Mouse (Mus musculus) lung, embryonic 16.5 days (tissue): ENCODE data around the gene Midn. TPM values are rescaled to one million over a fixed set of nuclear protein-coding genes. Genes with fewer than 3 reads are reported as not detected.

Experiments
- ATAC-seq: fragments of 200-750 bp; cut with Nextera tagmentation; 2 replicates; pipeline ENCODE4 v1.8.0; 2017; ENCODE audit warnings: low read depth, mild to moderate bottlenecking, moderate library complexity
- H3K27ac ChIP-seq: fragments of 300-500 bp; sonication (generic); 2 replicates; pipeline ENCODE4 v1.5.1; 2014; ENCODE audit warnings: mild to moderate bottlenecking, control low read depth, low read length
- H3K27me3 ChIP-seq: fragments of 300-500 bp; sonication (generic); 2 replicates; pipeline ENCODE4 v1.6.1; 2014; ENCODE audit warnings: low read depth, low read length, mixed read lengths; ENCODE audit not compliant: control insufficient read depth, insufficient read depth
- H3K36me3 ChIP-seq: fragments of 300-500 bp; sonication (generic); 2 replicates; pipeline ENCODE4 v1.6.1; 2014; ENCODE audit warnings: low read length; ENCODE audit not compliant: control insufficient read depth, insufficient read depth
- H3K4me1 ChIP-seq: fragments of 300-500 bp; sonication (generic); replicated peaks from 2 replicates; pipeline ENCODE4 v1.6.1; 2014; ENCODE audit warnings: low read length, mixed read lengths; ENCODE audit not compliant: control insufficient read depth, insufficient read depth
- H3K4me2 ChIP-seq: fragments of 300-500 bp; sonication (generic); 2 replicates; pipeline ENCODE4 v1.6.1; 2014; ENCODE audit warnings: low read depth, low read length, control low read depth
- H3K4me3 ChIP-seq: fragments of 300-500 bp; sonication (generic); 2 replicates; pipeline ENCODE4 v1.5.1; 2014; ENCODE audit warnings: mild to moderate bottlenecking, low read length, control low read depth
- H3K9ac ChIP-seq: fragments of 300-500 bp; sonication (generic); 2 replicates; pipeline ENCODE4 v1.6.1; 2014; ENCODE audit warnings: low read length, control low read depth
- H3K9me3 ChIP-seq: fragments of 300-500 bp; sonication (generic); 2 replicates; pipeline ENCODE4 v1.6.1; 2016; ENCODE audit warnings: low read length; ENCODE audit not compliant: control insufficient read depth
- WGBS: fragments of 180-500 bp; shearing (Covaris S2); extraction: QIAGEN DNeasy Blood & Tissue Kit; methylation state at CpG from one replicate; pipeline ENCODE4 v1.1.7; 2014; 5-methylcytosine and 5-hydroxymethylcytosine counted together
- polyA plus RNA-seq: library from polyadenylated mRNA; unstranded; fragments of >200 nt; fragmentation: Nextera tagmentation; extraction: Ambion mirVana; gene quantifications from 2 replicates; pipeline ENCODE4 v1.2.1, GENCODE M21; 2015

The Midn gene
- polyA plus RNA-seq, 1 experiment from 2014 or later: 11.8 TPM

GRCm38 (mm10) chr10:80140666-80141035, 7.4 kb upstream of the Midn start, which contains the start of gene Cbarp:
Cbarp (minus strand) TSS chr10:80140835.
- peak within 1 kb of the TSS; percentile 83 for H3K4me3 ChIP-seq
- H3K9me3 ChIP-seq: no peaks in the 10 kb centered on the region
- H3K4me1 ChIP-seq: peaks cover 36% of the 10 kb centered on the region
- H3K27me3 ChIP-seq: peaks cover 30% of the 10 kb centered on the region
- peak within 1 kb of the TSS; percentile 78 for H3K27ac ChIP-seq
- peak within 1 kb of the TSS; percentile 96 for H3K4me2 ChIP-seq
- no peak for ATAC-seq
- H3K36me3 ChIP-seq: peaks cover 16% of the 10 kb centered on the region
- WGBS: 61% methylated on average over 10 of the region's 10 CpGs
- peak within 1 kb of the TSS; percentile 58 for H3K9ac ChIP-seq

GRCm38 (mm10) chr10:80141243-80141642, 6.8 kb upstream of the Midn start:
- H3K27me3 ChIP-seq: peaks cover 25% of the 10 kb centered on the region
- H3K9me3 ChIP-seq: no peaks in the 10 kb centered on the region
- peak overlapping the region; percentile 58 for H3K9ac ChIP-seq
- peak overlapping the region; percentile 96 for H3K4me2 ChIP-seq
- peak; percentile 71 for ATAC-seq
- peaks cover 18% of the 10 kb centered on the region for H3K36me3 ChIP-seq
- H3K27ac ChIP-seq: peak overlapping the region; percentile 78
- WGBS: 0% methylated on average over 29 of the region's 29 CpGs
- H3K4me3 ChIP-seq: peak overlapping the region; percentile 83
- H3K4me1 ChIP-seq: peaks cover 41% of the 10 kb centered on the region

GRCm38 (mm10) chr10:80141786-80142529, 6.1 kb upstream of the Midn start:
- Histone ChIP-seq H3K4me1 (peaks cover 44% of the 10 kb centered on the region), H3K4me2 (peak overlapping the region; percentile 96), H3K36me3 (peaks cover 18% of the 10 kb centered on the region), H3K27me3 (peaks cover 18% of the 10 kb centered on the region), H3K9me3 (no peaks in the 10 kb centered on the region), H3K4me3 (peak overlapping the region; percentile 83), H3K27ac (peak overlapping the region; percentile 86), H3K9ac (peak overlapping the region; percentile 93)
- under 1% methylated on average over 43 of the region's 43 CpGs for WGBS
- ATAC-seq: peak; percentile 87

GRCm38 (mm10) chr10:80142530-80142925, 5.5 kb upstream of the Midn start:
- ATAC-seq: no peak
- Histone ChIP-seq H3K9ac (peak overlapping the region; percentile 93), H3K36me3 (peaks cover 18% of the 10 kb centered on the region), H3K4me3 (peak overlapping the region; percentile 83), H3K4me1 (peaks cover 45% of the 10 kb centered on the region), H3K4me2 (peak overlapping the region; percentile 96), H3K27me3 (peaks cover 13% of the 10 kb centered on the region; the same call in 1 of the 2 replicates), H3K27ac (peak overlapping the region; percentile 86), H3K9me3 (no peaks in the 10 kb centered on the region)
- whole genome bisulfite sequencing: under 1% methylated on average over 15 of the region's 15 CpGs

GRCm38 (mm10) chr10:80143664-80144063, 4.4 kb upstream of the Midn start:
- Histone ChIP-seq H3K27me3 (peaks cover 3% of the 10 kb centered on the region; the same call in 1 of the 2 replicates), H3K4me3 (no peak overlapping the region), H3K4me1 (peaks cover 37% of the 10 kb centered on the region), H3K36me3 (peaks cover 18% of the 10 kb centered on the region), H3K27ac (no peak overlapping the region), H3K9me3 (no peaks in the 10 kb centered on the region), H3K9ac (no peak overlapping the region), H3K4me2 (no peak overlapping the region)
- no peak for ATAC-seq
- 91% methylated on average over 7 of the region's 7 CpGs for WGBS

- ATAC-seq: no peak
- peaks cover 36% of the 10 kb centered on the region for H3K4me1 ChIP-seq
- H3K36me3 ChIP-seq: peaks cover 18% of the 10 kb centered on the region
- peaks cover 2% of the 10 kb centered on the region; the same call in 1 of the 2 replicates for H3K27me3 ChIP-seq
- no peak overlapping the region for H3K27ac ChIP-seq
- no peak overlapping the region for H3K4me3 ChIP-seq
- no peak overlapping the region for H3K4me2 ChIP-seq
- H3K9me3 ChIP-seq: no peaks in the 10 kb centered on the region
- H3K9ac ChIP-seq: no peak overlapping the region
- 85% methylated on average over 12 of the region's 12 CpGs for WGBS
Observed at GRCm38 (mm10) chr10:80144159-80144558, 3.9 kb upstream of the Midn start.

- no peak for ATAC-seq
- Histone ChIP-seq H3K36me3 (peaks cover 18% of the 10 kb centered on the region), H3K9me3 (no peaks in the 10 kb centered on the region), H3K27me3 (no peaks in the 10 kb centered on the region), H3K9ac (no peak overlapping the region), H3K4me3 (no peak overlapping the region), H3K4me2 (no peak overlapping the region), H3K27ac (peak overlapping the region; percentile 77), H3K4me1 (peaks cover 33% of the 10 kb centered on the region)
- 71% methylated on average over 20 of the region's 20 CpGs for WGBS
Observed at GRCm38 (mm10) chr10:80144864-80145838, 2.9 kb upstream of the Midn start.

GRCm38 (mm10) chr10:80145896-80146295, 2.2 kb upstream of the Midn start:
- Histone ChIP-seq H3K27ac (peak overlapping the region; percentile 100), H3K4me2 (no peak overlapping the region), H3K4me3 (no peak overlapping the region), H3K27me3 (no peaks in the 10 kb centered on the region), H3K9me3 (no peaks in the 10 kb centered on the region), H3K36me3 (peaks cover 18% of the 10 kb centered on the region), H3K4me1 (peaks cover 32% of the 10 kb centered on the region), H3K9ac (0 out of 2 replicates have a peak overlapping the region, but pooled peaks have one; percentile 8)
- ATAC-seq: no peak
- WGBS: 75% methylated on average over 6 of the region's 6 CpGs

- Histone ChIP-seq H3K4me1 (peaks cover 30% of the 10 kb centered on the region), H3K36me3 (peaks cover 19% of the 10 kb centered on the region), H3K27me3 (no peaks in the 10 kb centered on the region)
Observed at GRCm38 (mm10) chr10:80146568-80147011, 1.5 kb upstream of the Midn start.

More at GRCm38 (mm10) chr10:80146568-80147011, 1.5 kb upstream of the Midn start:
- 62% methylated on average over 4 of the region's 4 CpGs for WGBS
- H3K9ac ChIP-seq: peak overlapping the region; percentile 42; the same call in 1 of the 2 replicates
- ATAC-seq: no peak
- no peak overlapping the region for H3K4me2 ChIP-seq
- H3K4me3 ChIP-seq: no peak overlapping the region
- no peaks in the 10 kb centered on the region for H3K9me3 ChIP-seq
- H3K27ac ChIP-seq: peak overlapping the region; percentile 100
